Mouse (Mus musculus): ENCODE measurements at regions not wholly inside any gene's neighbourhood (a gene's known extent, or its start where the extent isn't known, plus 50 kb on each side); places are given as distances from the start of the nearest gene placed in this dataset.

GRCm38 (mm10) chr14:74359663-74360552, 280.7 kb upstream of the Htr2a start:
- no peak for TF ChIP-seq POLR2A (IDR thresholded peaks at IDR 0.05; ENCODE audit: control insufficient read depth in 1 of 2, insufficient read depth in 1 of 2, low read depth in 1 of 2, low read length in 2 of 2, poor library complexity in 1 of 2)
- TF ChIP-seq MXI1 (IDR thresholded peaks at IDR 0.05; ENCODE audit: low read depth, low read length), result no peak
- TF ChIP-seq SMC3 (IDR thresholded peaks at IDR 0.05; ENCODE audit: low read depth, low read length), result no peak
- TF ChIP-seq EP300 (IDR thresholded peaks at IDR 0.05; ENCODE audit: low read depth in 1 of 2, low read length in 2 of 2), result no peak
- TF ChIP-seq ZC3H11A (IDR thresholded peaks at IDR 0.05; ENCODE audit: low read depth, low read length), result no peak
- TF ChIP-seq MAX (IDR thresholded peaks at IDR 0.05; ENCODE audit: low read length), result no peak
- no peak for TF ChIP-seq USF2 (IDR thresholded peaks at IDR 0.05; ENCODE audit: borderline replicate concordance in 1 of 2, insufficient read depth in 1 of 2, low read depth in 1 of 2, low read length in 2 of 2)
- TF ChIP-seq ZNF384 (IDR thresholded peaks at IDR 0.05; ENCODE audit: low read depth, low read length), result no peak
- no peak for TF ChIP-seq UBTF (IDR thresholded peaks at IDR 0.05; ENCODE audit: borderline replicate concordance, insufficient read depth, low read depth, low read length)

Measured in MEL (cell line).